Mouse (Mus musculus): ENCODE data around the gene Clic4. TPM values are rescaled to one million over a fixed set of nuclear protein-coding genes. Genes with fewer than 3 reads are reported as not detected.

Clic4 gene
- 100 to 1,000 TPM; 251 to 264 TPM for total RNA-seq (2021)
- long read RNA-seq, experiment 1, full-length matches to known transcripts: 300 of 408 reads
- long read RNA-seq, experiment 1, partial matches to known transcripts: 26 of 408 reads
- long read RNA-seq, experiment 1, other reads (novel, unspliced or antisense): 82 of 408 reads
- long read RNA-seq, experiment 2, full-length matches to known transcripts: 274 of 359 reads
- long read RNA-seq, experiment 2, partial matches to known transcripts: 22 of 359 reads
- long read RNA-seq, experiment 2, other reads (novel, unspliced or antisense): 63 of 359 reads

DNA sequence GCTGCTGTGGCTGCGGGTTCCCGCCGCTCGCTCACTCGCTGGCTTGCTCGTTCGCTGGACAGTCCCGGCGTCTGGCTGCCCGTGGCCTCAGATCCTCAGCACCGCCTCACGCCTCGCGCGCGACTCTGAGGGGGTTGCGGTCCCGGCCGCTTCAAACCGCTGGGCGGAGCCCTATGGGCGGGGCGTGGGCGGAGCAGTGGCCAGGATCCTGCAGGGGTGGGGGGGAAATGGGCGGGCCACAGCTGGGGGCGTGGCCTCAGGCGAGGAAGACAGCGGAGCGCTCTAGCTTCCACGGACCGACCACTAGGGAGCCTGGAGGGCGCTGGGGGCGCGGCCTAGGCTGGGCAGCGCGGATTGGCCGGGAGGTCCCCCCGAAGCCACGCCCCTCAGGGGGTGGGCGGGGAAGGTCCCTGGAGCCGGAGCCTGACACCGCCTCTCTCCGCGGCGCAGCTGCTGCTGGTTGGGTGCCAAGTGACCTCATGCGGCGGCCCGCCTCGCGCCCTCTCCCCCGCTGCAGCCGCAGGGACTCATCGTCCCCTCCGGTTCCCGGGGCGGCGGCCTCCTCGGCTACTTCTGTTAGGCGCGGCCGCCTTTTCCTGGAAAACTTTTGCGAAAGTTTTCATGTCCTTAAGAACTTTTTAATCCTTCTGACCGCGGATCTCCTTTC is at the start of gene Clic4:
Clic4 (minus strand) TSS at position 175 of the 667 bp plus-strand sequence.
- intact Hi-C loops (cut with DNase I): loop anchor here (1.0 kb wide), 1 partner anchor 42 kb away; no protein-coding TSS in a partner anchor
- DNase-seq: peak; percentile 100

GRCm38 (mm10) chr4:135317966-135318365 is 45.4 kb upstream of the Clic4 start:
- peak; percentile 74 to 88 for DNase-seq
- intact Hi-C loops (cut with DNase I): loop anchor here (1.0 to 5.0 kb wide), 3 partner anchors 98 to 373 kb away; no protein-coding TSS in a partner anchor

DNA sequence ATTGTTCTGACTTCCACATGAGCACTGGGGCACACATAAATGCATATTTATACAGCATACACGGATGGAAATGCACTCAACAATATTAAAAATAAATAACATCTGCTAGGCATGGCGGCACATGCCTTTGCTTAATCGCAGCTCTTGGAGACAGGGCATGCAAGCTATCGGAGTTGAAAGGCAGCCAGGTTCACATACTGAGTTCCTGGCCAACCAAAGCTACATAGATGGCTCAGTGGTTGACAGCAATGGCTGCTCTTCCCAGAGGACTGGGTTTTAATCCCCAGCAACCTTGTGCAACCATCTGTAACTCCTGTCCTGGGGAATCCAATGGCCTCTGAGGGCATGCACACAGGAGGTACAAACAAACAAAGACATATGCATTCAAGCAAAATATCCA is 44.9 kb upstream of the Clic4 start:
- DNase-seq: peak in 1 of 2 experiments; percentile 44
- intact Hi-C loops (cut with DNase I): loop anchor here (5.0 kb wide), 1 partner anchor 300 kb away; no protein-coding TSS in a partner anchor

- no peak for DNase-seq
- intact Hi-C loops (cut with DNase I): loop anchor here (5.0 kb wide), 1 partner anchor 298 kb away; no protein-coding TSS in a partner anchor
Measured at GRCm38 (mm10) chr4:135315287-135315686, 42.7 kb upstream of the Clic4 start.

DNA sequence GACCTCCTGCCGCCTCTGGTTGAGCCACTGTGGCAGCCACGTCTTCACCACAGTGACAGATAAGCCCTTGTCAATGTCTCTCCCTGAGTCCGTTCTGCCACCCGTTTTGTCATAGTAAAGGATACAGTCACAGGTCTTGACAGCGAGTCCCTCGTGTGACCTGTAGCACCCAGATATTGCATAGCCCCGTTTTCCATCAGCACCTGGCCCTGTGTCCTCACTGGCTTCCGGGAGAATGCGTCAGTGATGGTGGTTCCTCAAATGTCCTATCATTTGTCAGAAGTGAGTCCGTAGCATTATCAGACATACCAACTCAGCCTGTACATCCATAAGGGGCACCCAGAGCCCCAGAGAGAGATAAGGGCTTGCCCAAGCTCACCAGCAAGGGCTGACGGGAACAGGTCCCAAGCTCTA is 41.8 kb upstream of the Clic4 start:
- intact Hi-C loops (cut with DNase I): loop anchor here (1.0 kb wide), 1 partner anchor 42 kb away; the partner anchor contains the start of gene Clic4
- DNase-seq: no peak

DNA sequence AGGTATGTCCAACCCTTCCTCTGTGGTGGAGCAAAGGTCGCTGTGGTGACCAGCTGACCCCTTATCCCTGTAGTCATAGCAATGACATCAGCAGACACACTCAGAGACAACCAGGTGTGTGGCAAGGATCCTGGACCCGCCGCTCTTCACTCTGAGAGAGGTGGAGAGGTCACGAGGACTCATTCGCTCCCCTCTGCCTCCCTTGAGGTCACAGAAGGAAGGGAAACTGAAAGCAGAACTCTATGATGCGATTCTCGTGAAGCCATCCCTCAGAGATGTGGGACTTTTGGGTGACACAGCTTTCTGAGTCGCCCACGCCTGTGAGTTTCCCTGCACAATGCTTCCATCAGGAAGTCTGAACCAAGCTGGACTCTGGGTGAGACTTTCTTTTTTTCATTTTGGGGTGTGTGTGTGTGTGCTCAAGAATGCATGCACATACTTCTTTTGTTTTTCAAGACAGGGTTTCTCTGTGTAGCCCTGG is 41.2 kb upstream of the Clic4 start:
- intact Hi-C loops (cut with DNase I): loop anchor here (1.0 kb wide), 1 partner anchor 42 kb away; the partner anchor contains the start of gene Clic4
- DNase-seq: peak; percentile 35 to 58

DNA sequence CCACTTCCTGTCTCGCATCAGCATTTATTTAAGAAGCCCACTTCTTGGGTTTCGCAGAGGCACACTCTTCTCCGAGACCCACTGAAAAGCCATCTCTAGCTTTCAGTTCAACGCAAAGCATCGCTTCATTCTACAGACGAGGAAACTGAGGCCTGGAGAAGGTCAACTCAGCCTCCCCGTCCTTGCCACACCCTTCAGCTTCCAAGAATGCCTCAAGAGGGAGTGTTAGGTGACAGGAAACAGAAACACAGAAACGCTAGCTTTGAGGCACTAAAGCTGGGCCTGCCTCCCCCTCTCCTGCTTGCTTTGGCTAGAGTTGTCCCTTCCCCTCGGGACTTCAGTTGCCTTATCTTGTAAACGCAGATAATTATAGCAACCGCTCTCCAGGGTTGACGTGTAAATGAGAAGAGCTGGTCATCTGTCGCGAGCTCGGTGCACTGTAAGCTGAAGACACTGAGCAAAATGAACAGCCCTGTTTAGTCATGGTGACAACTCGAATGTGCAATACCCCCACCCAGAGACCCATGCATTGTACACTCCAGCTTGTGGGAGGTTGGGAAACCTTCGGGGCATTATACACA is 40.6 kb upstream of the Clic4 start:
- intact Hi-C loops (cut with DNase I): no loop called here

DNA sequence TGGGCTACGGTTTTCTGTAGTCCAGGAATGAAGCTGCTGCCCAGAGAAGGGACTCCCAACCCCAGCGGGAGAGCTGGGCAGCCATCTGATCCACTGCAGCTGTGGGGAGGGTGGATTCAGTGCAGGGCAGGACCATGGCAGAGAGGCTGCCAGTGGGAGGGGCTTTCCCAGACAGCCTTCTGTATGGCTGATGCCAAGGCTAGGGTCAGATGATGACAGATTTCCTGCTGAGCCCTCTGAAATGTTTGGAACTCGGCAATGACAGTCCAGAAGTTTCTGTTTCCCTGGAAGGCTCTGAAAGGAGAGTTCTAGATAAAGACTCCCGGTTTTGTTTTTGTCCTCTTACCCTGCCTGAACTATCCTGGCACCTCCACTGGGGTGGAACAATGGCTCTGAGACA is 40.1 kb upstream of the Clic4 start:
- DNase-seq: peak; percentile 76 to 87
- intact Hi-C loops (cut with DNase I): no loop called here

More for the DNA sequence above, 40.6 kb upstream of the Clic4 start:
- DNase-seq: peak; percentile 59 to 71

- no peak for DNase-seq
- intact Hi-C loops (cut with DNase I): no loop called here
Measured at GRCm38 (mm10) chr4:135310371-135310770, 37.8 kb upstream of the Clic4 start.

GRCm38 (mm10) chr4:135309726-135310125 is 37.1 kb upstream of the Clic4 start:
- DNase-seq: no peak
- intact Hi-C loops (cut with DNase I): no loop called here

- intact Hi-C loops (cut with DNase I): no loop called here
- peak in 1 of 2 experiments; percentile 46 for DNase-seq
Measured at GRCm38 (mm10) chr4:135309112-135309659, 36.6 kb upstream of the Clic4 start.

GRCm38 (mm10) chr4:135306971-135307632 is 34.5 kb upstream of the Clic4 start:
- peak; percentile 64 to 67 for DNase-seq
- intact Hi-C loops (cut with DNase I): no loop called here

- intact Hi-C loops (cut with DNase I): no loop called here
- DNase-seq: peak; percentile 66 to 79
Measured at GRCm38 (mm10) chr4:135306533-135306932, 33.9 kb upstream of the Clic4 start.

GRCm38 (mm10) chr4:135302261-135302660 is 29.6 kb upstream of the Clic4 start:
- no peak for DNase-seq
- intact Hi-C loops (cut with DNase I): no loop called here

DNA sequence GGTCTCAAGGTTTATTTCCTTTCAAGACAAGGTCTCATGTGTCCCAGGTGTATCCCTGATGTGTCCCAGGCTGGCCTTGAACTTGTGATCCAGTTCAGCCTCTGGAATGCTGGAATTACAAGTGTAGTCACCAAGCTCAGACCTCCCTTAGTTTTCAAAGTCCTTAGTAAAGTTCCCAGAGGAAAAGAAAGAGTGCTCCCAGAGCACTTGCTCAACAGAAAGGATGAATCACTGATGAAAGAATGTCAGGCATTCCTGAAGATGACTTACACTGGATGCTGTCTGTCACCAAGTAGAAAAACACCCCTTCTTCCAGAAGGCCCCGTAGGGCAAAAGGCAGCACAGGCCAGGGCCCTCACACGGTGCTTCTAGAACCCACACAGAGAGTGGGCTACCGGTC is 28.6 kb upstream of the Clic4 start:
- DNase-seq: no peak
- intact Hi-C loops (cut with DNase I): no loop called here

DNA sequence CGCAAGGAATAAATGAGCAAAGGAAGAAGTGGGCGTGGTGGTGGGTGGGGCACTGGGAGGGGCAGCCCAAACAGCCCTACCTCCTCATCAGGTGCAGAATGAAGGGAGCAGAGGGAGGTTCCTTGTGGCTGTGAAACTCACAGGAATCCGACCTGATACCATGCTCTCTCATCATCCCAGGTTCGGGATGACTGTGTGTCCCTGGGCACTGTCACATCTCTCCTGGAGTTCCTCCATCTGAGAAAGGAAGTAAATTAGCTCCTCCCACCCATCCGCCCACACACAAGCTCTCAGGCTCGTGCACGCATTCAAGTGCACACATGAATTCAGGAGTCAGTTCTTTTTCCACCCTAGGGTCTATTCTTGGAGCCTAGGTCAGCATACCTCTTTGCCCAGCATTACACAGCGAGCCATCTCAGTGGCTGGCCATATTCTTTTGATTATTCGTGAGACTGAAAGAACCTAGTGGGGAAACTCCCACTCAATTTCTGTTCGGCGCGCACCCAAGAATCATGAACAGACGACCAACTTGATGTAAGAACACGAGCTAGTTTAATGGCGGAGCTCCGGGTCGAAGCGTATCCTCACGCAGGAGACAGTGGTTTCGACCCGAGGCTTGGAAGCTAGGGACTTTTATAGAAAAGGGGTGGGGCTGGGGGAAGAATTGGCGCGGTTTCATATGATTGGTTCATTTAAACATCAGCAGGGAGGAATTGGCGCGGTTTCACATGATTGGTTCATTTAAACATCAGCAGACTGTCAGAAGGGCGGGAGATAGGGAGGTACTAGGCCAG is 27.8 kb upstream of the Clic4 start:
- intact Hi-C loops (cut with DNase I): no loop called here
- no peak for DNase-seq

DNA sequence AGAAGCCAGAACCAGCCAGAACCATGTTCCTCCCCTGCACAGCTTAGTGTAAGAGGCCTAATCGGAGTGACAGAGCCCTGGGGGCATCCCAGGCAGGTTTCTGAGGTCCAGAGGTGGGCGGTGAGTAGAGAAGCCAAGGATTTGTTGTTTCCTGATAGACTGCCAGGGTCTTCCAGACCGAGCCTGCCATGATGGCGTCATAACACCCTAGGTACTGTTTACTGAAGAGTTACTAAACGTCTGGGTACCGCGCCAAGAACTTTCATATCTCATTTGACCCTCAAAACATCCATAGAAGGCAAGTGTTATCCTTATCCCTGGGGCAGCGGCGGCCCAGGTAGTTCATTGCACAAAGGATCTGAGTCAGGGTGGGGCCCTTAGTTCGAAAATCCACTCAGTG is 26.1 kb upstream of the Clic4 start:
- no peak for DNase-seq
- intact Hi-C loops (cut with DNase I): no loop called here

- intact Hi-C loops (cut with DNase I): no loop called here
- DNase-seq: peak in 1 of 2 experiments; percentile 57
Measured at GRCm38 (mm10) chr4:135297931-135298546, 25.4 kb upstream of the Clic4 start.

GRCm38 (mm10) chr4:135297146-135297545 is 24.5 kb upstream of the Clic4 start:
- intact Hi-C loops (cut with DNase I): no loop called here
- no peak for DNase-seq

Data from heart, postnatal 14 days (tissue).